Mouse (Mus musculus) layer of hippocampus, adult 8-10 months (tissue): ENCODE results near the gene Vgll4. TPM values are rescaled to one million over a fixed set of nuclear protein-coding genes. Genes with fewer than 3 reads are reported as not detected.

Source experiments
- DNase-seq, 2 experiments: peaks; one replicate each; pipeline ENCODE4 v3.0.0; 2022; ENCODE audit warnings: low spot score in 2 of 2
- total RNA-seq, 4 experiments: library from RNA; stranded (reverse); gene quantifications; 2 replicates each; pipeline ENCODE4 v1.2.4; 2022

Gene Vgll4
- total RNA-seq, 4 experiments from 2014 or later, result 48.9 to 53.4 (median 49.5) TPM

- peak; percentile 52 to 68 for DNase-seq
Observed at GRCm38 (mm10) chr6:114976915-114977419, 7.2 kb upstream of the Vgll4 start.

DNA sequence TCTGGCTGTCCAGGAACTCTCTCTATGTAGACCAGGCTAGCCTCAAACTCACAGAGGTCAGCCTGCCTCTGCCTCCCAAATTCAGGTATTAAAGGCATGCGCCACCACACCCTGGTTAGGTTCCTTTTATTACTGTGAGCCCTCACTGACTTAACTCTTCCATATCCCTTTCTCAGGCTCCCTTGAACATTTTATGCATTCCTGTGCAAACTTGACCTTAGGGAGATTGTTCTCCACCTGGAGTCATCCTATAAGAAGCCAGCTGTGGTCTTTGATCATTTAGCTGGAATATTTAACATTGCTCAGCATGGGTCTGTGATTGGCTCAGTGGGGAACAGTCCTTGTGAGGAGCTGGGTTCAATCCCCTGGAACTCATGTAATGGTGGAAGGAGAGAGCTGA is 4.5 kb upstream of the Vgll4 start:
- no peak for DNase-seq

GRCm38 (mm10) chr6:114972988-114973387 is 3.2 kb upstream of the Vgll4 start:
- DNase-seq, result no peak

- DNase-seq, result no peak
Observed at GRCm38 (mm10) chr6:114970895-114971294, 1.1 kb upstream of the Vgll4 start.

DNA sequence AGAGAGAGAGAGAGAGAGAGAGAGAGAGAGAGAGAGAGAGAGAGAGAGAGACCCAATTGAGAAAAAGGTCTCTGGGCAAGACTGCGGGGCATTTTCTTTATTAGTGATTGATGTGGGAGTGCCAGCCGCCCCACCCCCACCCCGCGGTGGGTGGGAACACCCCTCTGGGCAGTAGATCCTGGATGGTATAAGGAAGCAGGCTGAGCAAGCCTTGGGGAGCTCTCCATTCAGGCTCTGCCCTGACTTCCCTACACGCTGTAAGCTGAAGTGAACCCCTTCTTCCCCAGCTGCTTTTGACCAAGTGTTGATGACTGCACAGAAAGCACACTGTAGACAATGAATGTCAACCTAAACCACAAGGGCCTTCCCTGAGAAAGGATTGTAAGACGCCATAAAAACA is 592 bp upstream of the Vgll4 start:
- no peak for DNase-seq

DNA sequence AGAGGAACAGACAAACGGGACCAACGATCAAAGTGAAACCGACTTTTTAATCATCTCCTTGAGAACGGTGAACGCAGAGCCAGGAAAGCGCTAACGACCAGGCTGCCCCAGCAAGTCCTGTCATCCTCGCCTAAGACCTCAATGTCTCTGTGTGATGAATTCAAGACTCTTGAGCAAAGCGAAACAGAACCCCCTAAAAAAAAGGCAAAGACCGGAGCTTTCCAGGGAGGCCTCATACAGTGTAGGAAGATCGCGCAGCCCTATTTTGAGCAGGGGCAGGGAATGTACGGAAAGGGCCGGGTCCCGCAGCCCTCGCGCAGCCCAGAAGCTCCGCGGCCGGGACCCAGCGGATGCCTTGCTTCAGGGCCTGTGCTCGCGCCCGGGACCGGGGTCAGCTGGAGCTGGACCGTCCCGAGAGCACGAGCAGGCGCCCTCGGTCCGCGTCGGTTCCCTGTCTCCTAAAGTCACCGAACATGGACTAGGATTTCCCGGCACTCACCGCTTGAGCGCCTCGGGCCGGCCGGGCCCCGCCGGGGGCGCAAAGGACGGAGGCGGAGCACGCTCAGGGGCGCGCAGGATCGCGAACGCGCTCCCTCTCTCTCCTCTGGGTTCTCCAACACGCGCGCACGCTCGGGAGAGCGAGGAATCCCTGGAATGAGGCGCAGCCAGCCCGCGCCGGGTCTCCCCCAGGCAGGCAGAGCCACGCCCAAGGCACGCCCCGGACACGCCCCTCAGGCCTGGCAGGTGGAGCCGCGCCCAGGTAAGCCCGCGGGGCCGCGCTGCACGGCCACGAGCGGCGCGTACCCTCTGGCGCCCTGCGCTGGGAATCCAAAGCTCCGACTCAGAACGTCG is 1.2 kb downstream of the Vgll4 start:
- DNase-seq, result peak; percentile 84

- DNase-seq, result no peak
Observed at GRCm38 (mm10) chr6:114967623-114968022, 2.2 kb downstream of the Vgll4 start.

DNA sequence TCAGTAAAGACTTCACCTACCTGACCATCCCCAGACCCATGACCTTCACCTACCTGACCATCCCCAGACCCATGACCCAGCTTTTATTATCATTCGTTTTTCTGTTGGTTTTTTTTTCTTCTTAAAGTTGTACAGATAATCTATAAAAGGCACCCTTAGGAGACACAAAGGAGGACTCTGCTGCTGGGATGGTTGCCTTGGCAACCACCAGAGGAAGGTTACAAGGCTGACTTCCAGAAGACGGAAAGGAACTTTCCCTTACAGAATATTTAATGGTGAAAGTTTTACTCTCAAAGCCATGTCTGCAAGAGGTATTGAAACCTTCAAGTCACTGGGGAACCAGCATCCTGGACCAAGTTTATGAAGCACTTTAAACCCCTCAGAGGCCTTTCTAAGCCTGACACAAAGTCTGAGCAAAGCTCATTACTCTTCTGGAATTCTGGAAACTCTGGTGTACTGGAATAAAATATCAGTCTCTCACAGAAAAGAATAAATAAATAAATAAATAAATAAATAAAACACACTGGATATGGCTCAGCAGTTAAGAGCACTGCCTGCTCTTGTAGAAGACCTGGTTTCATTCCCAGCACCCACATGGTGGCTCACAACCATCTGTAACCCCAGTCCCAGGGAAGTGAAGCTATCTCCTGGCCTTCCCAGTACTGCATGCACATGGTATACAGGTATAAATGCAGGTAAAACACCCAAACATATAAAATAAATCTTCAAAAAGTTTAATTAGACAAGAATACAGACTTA is 3.2 kb downstream of the Vgll4 start:
- no peak for DNase-seq

DNA sequence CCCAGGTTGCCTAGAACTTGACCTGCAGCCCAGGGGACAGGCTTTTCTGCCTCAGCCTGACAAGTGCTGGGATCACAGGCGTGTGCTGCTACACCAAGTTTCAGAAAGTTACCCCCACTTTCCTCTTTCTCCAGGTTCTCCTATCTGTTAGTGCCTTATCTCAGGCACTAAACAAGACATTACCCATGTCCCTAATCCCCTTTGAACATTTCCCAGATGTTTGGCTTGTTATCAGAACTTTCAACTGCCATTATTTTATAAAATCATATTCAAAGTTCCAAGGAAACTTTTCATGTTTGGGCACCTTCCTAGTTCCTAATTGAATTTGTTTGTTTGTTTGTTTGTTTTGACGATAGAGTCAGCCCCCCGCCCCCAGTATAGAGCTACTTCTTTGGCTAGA is 4.0 kb downstream of the Vgll4 start:
- DNase-seq, result no peak

- DNase-seq, result no peak
Observed at GRCm38 (mm10) chr6:114965396-114965795, 4.4 kb downstream of the Vgll4 start.

- no peak for DNase-seq
Observed at GRCm38 (mm10) chr6:114964235-114964634, 5.6 kb downstream of the Vgll4 start.

GRCm38 (mm10) chr6:114963636-114964035 is 6.2 kb downstream of the Vgll4 start:
- no peak for DNase-seq

DNA sequence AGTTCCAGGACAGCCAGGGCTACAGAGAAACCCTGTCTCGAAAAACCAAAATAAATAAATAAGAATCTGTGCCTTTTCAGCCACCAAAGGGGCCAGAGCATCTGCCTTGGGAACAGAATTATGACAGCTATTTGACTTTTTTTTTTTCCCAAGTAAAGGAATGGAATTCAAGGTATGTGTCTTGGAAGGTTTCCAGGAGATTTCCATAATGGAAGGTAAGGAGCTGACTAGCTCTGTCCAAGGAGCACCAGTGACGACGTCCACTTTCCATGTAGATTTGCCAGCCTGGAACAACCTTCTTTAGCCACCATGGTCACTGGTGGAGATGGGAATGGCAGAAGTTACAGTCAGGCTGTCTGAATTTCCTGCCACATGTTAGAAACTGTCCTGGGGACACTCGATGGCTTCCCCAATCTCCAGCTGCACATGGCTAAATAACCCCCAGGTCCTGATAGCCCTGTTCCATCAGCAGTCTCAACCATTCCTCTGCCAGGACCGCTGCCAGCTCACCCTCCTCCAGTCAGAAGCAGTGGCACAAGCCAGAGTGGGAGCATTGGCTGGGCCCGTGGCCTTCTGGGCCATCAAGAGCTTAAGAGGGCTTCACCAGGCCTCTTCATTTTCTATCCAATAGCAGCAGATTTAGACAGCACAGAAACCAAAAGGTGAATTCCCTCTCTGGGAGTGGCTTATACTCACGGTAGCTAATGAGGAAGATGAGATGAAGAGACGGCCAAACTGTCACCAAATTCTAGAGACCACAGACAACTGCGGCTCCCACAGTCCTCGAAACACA is 8.3 kb downstream of the Vgll4 start:
- no peak for DNase-seq

GRCm38 (mm10) chr6:114959012-114959398 is 10.8 kb downstream of the Vgll4 start:
- no peak for DNase-seq

GRCm38 (mm10) chr6:114958249-114959011 is 11.4 kb downstream of the Vgll4 start:
- no peak for DNase-seq

- no peak for DNase-seq
Observed at GRCm38 (mm10) chr6:114957756-114958155, 12.0 kb downstream of the Vgll4 start.

DNA sequence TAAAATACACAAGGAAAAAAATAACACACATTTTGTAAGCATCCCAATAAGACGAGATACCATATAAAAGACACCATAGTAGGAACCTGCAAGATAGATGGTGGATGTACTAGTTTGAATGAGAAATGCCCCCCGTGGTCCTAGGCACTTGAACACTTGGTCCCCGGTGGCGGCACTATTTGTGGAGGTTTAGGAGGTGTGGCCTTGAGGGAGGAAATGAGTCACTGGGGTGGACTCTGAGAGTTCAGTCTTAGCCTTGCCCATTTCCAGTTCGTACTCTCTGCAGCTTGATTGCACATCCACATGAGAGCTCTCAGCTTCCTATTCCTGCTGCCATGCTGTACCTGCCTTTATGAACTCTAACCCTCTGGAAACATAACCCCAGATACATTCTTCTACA is 15.3 kb downstream of the Vgll4 start:
- no peak for DNase-seq

- no peak for DNase-seq
Observed at GRCm38 (mm10) chr6:114953601-114954000, 16.2 kb downstream of the Vgll4 start.

- no peak for DNase-seq
Observed at GRCm38 (mm10) chr6:114952356-114952755, 17.4 kb downstream of the Vgll4 start.

GRCm38 (mm10) chr6:114944456-114945438 is 25.0 kb downstream of the Vgll4 start:
- no peak for DNase-seq
